Comparison of ENCODE assay signal across 8 mouse cellular contexts in the genomic region with DNA sequence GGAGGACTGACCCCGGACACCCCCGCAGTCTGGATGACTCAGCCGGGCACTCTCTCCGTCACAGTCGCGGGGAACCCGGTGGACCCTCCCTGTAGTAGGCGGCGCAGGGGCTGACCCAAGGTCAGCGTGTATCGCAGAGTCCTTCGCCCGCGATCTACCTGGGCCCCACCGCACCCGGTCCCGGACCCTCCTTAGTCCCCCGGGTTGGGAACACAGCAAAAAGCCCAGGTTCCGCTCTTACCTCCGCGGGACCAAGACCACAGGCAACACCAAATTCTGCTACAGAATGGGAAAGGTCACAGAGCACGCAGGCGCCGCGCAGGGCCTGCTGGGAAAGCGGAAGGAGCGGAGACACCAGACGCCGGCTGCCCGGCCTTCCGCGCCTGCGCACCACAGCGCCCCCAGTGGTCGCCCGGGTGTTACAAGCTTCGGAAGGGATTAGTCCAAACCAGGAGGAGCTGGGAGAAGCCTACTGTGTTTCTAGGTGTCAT. TPM values are rescaled to one million over a fixed set of nuclear protein-coding genes. Genes with fewer than 3 reads are reported as not detected.
A peak's percentile ranks its signal among the peaks of the same experiment; 100 is the strongest.
DNase-seq lines count a peak whose midpoint lies in the region; ATAC-seq lines count a peak whose summit lies in the region.

TSS of gene Atp5mpl (minus strand) at position 295 of the 491 bp plus-strand sequence.

- H3K4me3 ChIP-seq in hindbrain, embryonic 15.5 days, result peak within 1 kb of the TSS; percentile 91

- H3K9me3 ChIP-seq in hindbrain, embryonic 15.5 days, result no peaks in the 10 kb centered on the region

- peak; percentile 94 for DNase-seq in T-cell, adult 2 months (ENCODE audit: low spot score)
- peak; percentile 99 for DNase-seq in cerebellum, postnatal 36 days
- DNase-seq in frontal cortex, postnatal 36 days (ENCODE audit: low spot score in 2 of 2), result peak; percentile 96
- DNase-seq in left cerebral cortex, adult 11 months (ENCODE audit: low spot score), result peak; percentile 89
- peak; percentile 96 to 98 for DNase-seq in lung, postnatal 4 days
- peak; percentile 89 for DNase-seq in retina, postnatal 7 days (ENCODE audit: low read depth, low spot score)
- DNase-seq in urinary bladder, adult 2 months (ENCODE audit: low spot score), result peak; percentile 99

- peak within 1 kb of the TSS; percentile 79 for H3K27ac ChIP-seq in hindbrain, embryonic 15.5 days (replicated peaks)

- peak; percentile 95 for ATAC-seq in hindbrain, embryonic 15.5 days (ENCODE audit: low FRiP score, low read depth)

- no peaks in the 10 kb centered on the region for H3K27me3 ChIP-seq in hindbrain, embryonic 15.5 days

- peak within 1 kb of the TSS; percentile 93 for H3K9ac ChIP-seq in hindbrain, embryonic 15.5 days

- WGBS in hindbrain, embryonic 15.5 days, result 1% methylated on average over 37 of the region's 37 CpGs

- H3K4me1 ChIP-seq in hindbrain, embryonic 15.5 days (replicated peaks), result peaks cover 17% of the 10 kb centered on the region

- H3K4me2 ChIP-seq in hindbrain, embryonic 15.5 days, result peak within 1 kb of the TSS; percentile 94

- H3K36me3 ChIP-seq in hindbrain, embryonic 15.5 days, result peaks cover 6% of the 10 kb centered on the region

RNA-seq across cellular contexts. Expression of gene Atp5mpl, which starts in this region (rescaled TPM):
- 787 and 906 TPM in 2 replicates for polyA plus RNA-seq in hindbrain, embryonic 15.5 days (2015; fragmentation: Nextera tagmentation; extraction: Ambion mirVana)
- polyA plus RNA-seq in urinary bladder, adult 2 months (2012; rRNA removed), result 214 and 229 TPM in 2 replicates

Comparison
In these comparisons a context has a peak if more than half of its experiments do, and no peak if none do; other contexts are left out.
1. Peak in every context shown above with its lines: DNase-seq, ATAC-seq, H3K4me3 ChIP-seq and H3K27ac ChIP-seq.